Comparison of ENCODE assay signal across 30 mouse cellular contexts in the genomic region with DNA sequence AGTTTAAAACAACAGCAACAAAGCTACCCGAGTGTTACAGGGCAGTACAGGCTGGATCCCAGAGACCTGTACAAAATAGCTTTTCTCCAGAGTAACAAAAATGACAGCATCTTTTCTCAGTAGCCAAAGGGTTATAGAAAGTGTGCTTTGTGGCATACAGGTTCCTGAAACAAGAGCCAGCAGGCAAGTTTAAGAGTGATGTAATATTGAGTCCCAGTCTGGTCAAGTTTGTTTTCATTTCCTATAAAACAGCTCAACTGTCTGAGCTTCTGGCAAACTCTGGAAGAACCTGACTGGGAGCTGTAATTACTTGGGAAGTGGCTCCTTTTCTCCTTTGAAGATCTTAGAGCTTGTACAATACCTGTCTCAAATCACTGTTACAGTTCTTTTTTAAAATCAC. TPM values are rescaled to one million over a fixed set of nuclear protein-coding genes. Genes with fewer than 3 reads are reported as not detected.
DNase-seq lines count a peak whose midpoint lies in the region; ATAC-seq and TF ChIP-seq lines count a peak whose summit lies in the region.
"Had no signal": no experiment of that assay in that cellular context is flagged by ENCODE, and none has a peak within 500 bp of the region (broad histone marks: within the 10 kb centered on the region; RNA-seq: fewer than 3 reads in every experiment).

No protein-coding gene starts in this region.

- no peak overlapping the region for H3K9ac ChIP-seq in embryonic facial prominence, embryonic 14.5 days (ENCODE audit: low read depth, low read length)
- H3K9ac ChIP-seq: heart, embryonic 15.5 days; kidney, embryonic 15.5 days; limb, embryonic 13.5 days; lung, embryonic 15.5 days; midbrain, embryonic 12.5 days; neural tube, embryonic 13.5 days; stomach, embryonic 15.5 days had no signal

- H3K36me3 ChIP-seq in embryonic facial prominence, embryonic 14.5 days (ENCODE audit: control insufficient read depth, insufficient read depth, low read length): no peaks in the 10 kb centered on the region
- H3K36me3 ChIP-seq: heart, embryonic 10.5 days; heart, embryonic 15.5 days; kidney, embryonic 15.5 days; limb, embryonic 13.5 days; lung, embryonic 15.5 days; midbrain, embryonic 12.5 days; neural tube, embryonic 13.5 days; stomach, embryonic 15.5 days had no signal

- intact Hi-C loops in left cerebral cortex, adult 2 months (cut with DNase I): loop anchor here (10.0 kb wide), 1 partner anchor 188 kb away; no protein-coding TSS in a partner anchor

- 31% methylated on average over 1 of the region's 1 CpGs for WGBS in embryonic facial prominence, embryonic 14.5 days

- H3K27ac ChIP-seq in left cerebral cortex, adult 2 months: no peak overlapping the region
- no peak overlapping the region for H3K27ac ChIP-seq in embryonic facial prominence, embryonic 14.5 days (replicated peaks; ENCODE audit: low read depth, low read length)
- H3K27ac ChIP-seq: heart, embryonic 10.5 days; heart, embryonic 15.5 days; kidney, embryonic 15.5 days; limb, embryonic 13.5 days; lung, embryonic 15.5 days; midbrain, embryonic 12.5 days; neural tube, embryonic 13.5 days; stomach, embryonic 15.5 days had no signal

- peaks cover 43% of the 10 kb centered on the region for H3K27me3 ChIP-seq in embryonic facial prominence, embryonic 14.5 days (replicated peaks; ENCODE audit: control insufficient read depth, insufficient read depth, low read length)
- H3K27me3 ChIP-seq: CH12.LX had no signal

- H3K9me3 ChIP-seq in embryonic facial prominence, embryonic 14.5 days (ENCODE audit: control insufficient read depth, low read length): no peaks in the 10 kb centered on the region
- H3K9me3 ChIP-seq: heart, embryonic 10.5 days; heart, embryonic 15.5 days; kidney, embryonic 15.5 days; limb, embryonic 13.5 days; lung, embryonic 15.5 days; midbrain, embryonic 12.5 days; neural tube, embryonic 13.5 days; stomach, embryonic 15.5 days had no signal

- ATAC-seq in embryonic facial prominence, embryonic 14.5 days (ENCODE audit: low read depth): no peak
- ATAC-seq: forebrain, embryonic 16.5 days; hindbrain, embryonic 16.5 days had no signal

- DNase-seq in left cerebral cortex, adult 2 months (ENCODE audit: extremely low spot score in 1 of 2, low spot score in 2 of 2): no peak
- no peak for DNase-seq in left cerebral cortex, adult 8-10 months (ENCODE audit: low spot score in 2 of 2)
- DNase-seq in adipocyte (ENCODE audit: low spot score): peak; percentile 57
- peak; percentile 33 for DNase-seq in embryonic facial prominence, embryonic 14.5 days (ENCODE audit: low spot score)
- DNase-seq in right cerebral cortex, postnatal 36 days (ENCODE audit: low spot score in 2 of 2): no peak
- DNase-seq in right cerebral cortex, postnatal 10 days (ENCODE audit: low spot score in 2 of 2): no peak
- DNase-seq: adrenal gland, postnatal 10 days; cerebellum, adult 8-10 months; cerebellum, postnatal 25 days; gastrocnemius, postnatal 10 days; kidney, adult 18-20 months; kidney, postnatal 36 days; right cerebral cortex, postnatal 14 days; thymus, adult 18-20 months; thymus, postnatal 36 days had no signal

- H3K4me1 ChIP-seq in embryonic facial prominence, embryonic 14.5 days (ENCODE audit: control insufficient read depth, insufficient read depth, low read length): peaks cover 20% of the 10 kb centered on the region

- no peak overlapping the region for H3K4me2 ChIP-seq in embryonic facial prominence, embryonic 14.5 days (ENCODE audit: low read depth, low read length)
- H3K4me2 ChIP-seq: kidney, embryonic 15.5 days; limb, embryonic 13.5 days; liver, embryonic 11.5 days; lung, embryonic 15.5 days; midbrain, embryonic 12.5 days; neural tube, embryonic 13.5 days; stomach, embryonic 15.5 days had no signal

- peak overlapping the region; percentile 4; the same call in 1 of the 2 replicates for H3K4me3 ChIP-seq in left cerebral cortex, adult 2 months
- H3K4me3 ChIP-seq in embryonic facial prominence, embryonic 14.5 days (ENCODE audit: low read depth, low read length): no peak overlapping the region
- H3K4me3 ChIP-seq: heart, embryonic 15.5 days; kidney, embryonic 15.5 days; limb, embryonic 13.5 days; lung, embryonic 15.5 days; midbrain, embryonic 12.5 days; myocyte; neural tube, embryonic 13.5 days; stomach, embryonic 15.5 days had no signal

- no peak for TF ChIP-seq CTCF in left cerebral cortex, adult 2 months (IDR thresholded peaks at IDR 0.05)

RNA-seq across cellular contexts. Expression of gene Hspa2, which starts 3.2 kb away (rescaled TPM):
- 10 to 100 TPM; 64.9 to 66.4 TPM for total RNA-seq in left cerebral cortex, adult 2 months (2021)
- 10 to 100 TPM; 52.3 to 62.4 (median 61.0) TPM for total RNA-seq in left cerebral cortex, adult 8-10 months (2022)
- 8.2 and 10.9 TPM in 2 replicates for polyA plus RNA-seq in embryonic facial prominence, embryonic 14.5 days (2014; fragmentation: Nextera tagmentation; extraction: Ambion mirVana)

RNA-seq across cellular contexts. Expression of gene Ppp1r36, which starts 10.2 kb away (rescaled TPM):
- total RNA-seq in left cerebral cortex, adult 2 months (2021): 1 to 10 TPM; 1.1 to 1.4 TPM
- 1 to 10 TPM in 3 of 4 experiments, under 1 TPM in 1; 0.74 to 2.7 (median 1.8) TPM for total RNA-seq in left cerebral cortex, adult 8-10 months (2022)
- 3.3 and 6.2 TPM in 2 replicates for polyA plus RNA-seq in embryonic facial prominence, embryonic 14.5 days (2014; fragmentation: Nextera tagmentation; extraction: Ambion mirVana)
- total RNA-seq: CH12.LX; heart, postnatal 25 days had no signal
- polyA plus RNA-seq: C2C12, myocyte had no signal

RNA-seq across cellular contexts. Expression of gene Zbtb1, which starts 37.1 kb away (rescaled TPM):
- total RNA-seq in left cerebral cortex, adult 2 months (2021): 1 to 10 TPM; 6.8 to 7.1 TPM
- total RNA-seq in left cerebral cortex, adult 8-10 months (2022): 1 to 10 TPM; 5.4 to 6.0 (median 5.6) TPM
- 9.5 and 9.8 TPM in 2 replicates for polyA plus RNA-seq in embryonic facial prominence, embryonic 14.5 days (2014; fragmentation: Nextera tagmentation; extraction: Ambion mirVana)

RNA-seq across cellular contexts. Expression of gene Zbtb25, which starts 37.8 kb away (rescaled TPM):
- 10 to 100 TPM; 17.6 to 19.9 TPM for total RNA-seq in left cerebral cortex, adult 2 months (2021)
- 10 to 100 TPM; 19.0 to 22.6 (median 20.8) TPM for total RNA-seq in left cerebral cortex, adult 8-10 months (2022)
- 21.2 and 21.4 TPM in 2 replicates for polyA plus RNA-seq in embryonic facial prominence, embryonic 14.5 days (2014; fragmentation: Nextera tagmentation; extraction: Ambion mirVana)

Comparison
In these comparisons a context has a peak if more than half of its experiments do, and no peak if none do; other contexts are left out.
1. DNase-seq: peak in adipocyte (single experiment) and embryonic facial prominence, embryonic 14.5 days (single experiment); none in left cerebral cortex, adult 2 months (0 of 2), left cerebral cortex, adult 8-10 months (0 of 2), right cerebral cortex, postnatal 36 days (0 of 2) and right cerebral cortex, postnatal 10 days (0 of 2).